Mouse (Mus musculus): ENCODE data around the gene Gm20388. TPM values are rescaled to one million over a fixed set of nuclear protein-coding genes. Genes with fewer than 3 reads are reported as not detected.
A peak's percentile ranks its signal among the peaks of the same experiment; 100 is the strongest.

The Gm20388 gene
- total RNA-seq, 2 experiments from 2014 or later = 4.0 TPM; not detected in 1

DNA sequence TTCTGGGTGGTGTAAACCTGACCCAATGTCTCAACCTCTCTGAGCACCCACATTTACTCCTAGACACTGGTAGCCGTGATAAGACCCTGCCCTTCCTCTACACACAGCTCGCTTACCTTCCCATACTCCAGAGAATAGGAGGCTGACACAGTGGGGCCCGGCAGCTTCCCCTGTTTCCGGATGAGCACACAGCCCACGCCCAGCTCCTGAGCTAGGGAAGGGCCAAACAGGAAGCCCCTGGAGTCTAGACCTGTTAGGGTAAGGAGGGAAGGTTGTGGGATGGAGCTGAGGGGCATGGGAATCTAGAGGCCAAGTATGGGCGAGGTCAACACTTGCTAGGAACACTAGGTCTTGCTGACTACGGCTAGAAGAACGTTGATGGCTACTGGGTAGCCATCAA is 2664.6 kb downstream of the Gm20388 start:
- DNase-seq = no peak

DNA sequence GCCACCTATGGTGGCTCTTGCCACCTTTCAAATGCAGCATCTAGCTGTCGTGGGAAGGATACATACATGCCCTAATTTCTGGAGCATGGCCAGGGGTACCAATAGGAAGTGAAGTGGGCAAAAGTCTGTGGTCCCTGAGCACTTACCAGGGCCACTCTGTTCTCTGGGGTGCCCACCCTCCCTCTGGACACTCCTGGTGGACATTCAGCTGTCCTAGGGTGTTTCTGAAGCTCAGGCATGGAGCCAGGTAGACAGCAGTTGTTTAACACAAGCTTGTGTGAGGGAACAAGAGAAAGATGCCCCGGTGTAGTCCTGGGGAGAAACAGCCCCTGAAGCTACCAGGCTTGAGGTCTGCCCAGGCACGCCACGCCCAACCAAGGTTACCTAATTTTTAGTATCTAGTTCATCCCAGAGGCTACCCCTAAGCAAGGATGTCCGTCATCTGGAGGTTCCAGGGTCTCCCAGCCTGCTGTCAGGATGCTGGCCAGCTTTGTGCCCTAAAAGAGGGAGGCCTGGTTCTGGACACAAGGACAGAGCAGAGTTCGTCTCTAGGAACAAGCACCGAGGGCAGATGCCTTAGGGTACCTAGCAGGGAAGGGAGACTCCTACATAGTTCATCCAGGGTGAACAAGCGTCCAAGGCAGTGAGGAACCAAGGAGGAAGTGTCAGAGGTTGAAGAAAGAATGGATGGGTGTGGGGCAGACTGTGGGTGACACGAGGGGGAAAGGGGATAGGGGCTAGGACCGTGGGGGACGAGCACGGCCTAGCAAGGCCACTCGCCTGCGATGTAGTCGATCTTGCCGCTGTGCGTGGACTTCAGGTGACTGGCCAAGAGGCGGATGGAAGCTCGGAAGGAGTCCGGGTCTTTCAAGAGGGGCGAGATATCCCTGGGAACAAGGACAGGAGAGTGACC is 2665.3 kb downstream of the Gm20388 start:
- peak in 1 of 2 experiments; percentile 33 for DNase-seq

DNA sequence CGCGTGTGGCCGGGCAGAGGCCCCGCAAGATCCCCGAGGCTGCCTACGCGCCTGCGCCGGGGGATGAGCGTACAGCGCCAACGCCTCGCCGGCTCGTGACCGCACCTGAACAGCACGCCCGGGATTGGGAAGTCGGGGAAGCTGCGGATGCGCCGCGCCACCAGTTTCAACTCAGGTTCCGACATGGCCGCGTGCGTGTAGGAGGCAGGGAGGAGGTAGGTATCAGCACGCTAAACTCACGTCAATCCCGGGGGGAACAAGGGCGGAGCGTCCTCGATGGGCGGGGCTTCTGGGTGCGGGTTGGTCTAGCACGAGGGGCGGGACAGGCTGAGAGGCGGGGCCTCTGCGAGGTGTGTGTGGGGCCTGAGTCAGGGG is 2666.0 kb downstream of the Gm20388 start, which contains the start of gene Aprt:
Gene Aprt, minus strand, starts transcription at position 262 of the 375 bp plus-strand sequence.
- peak; percentile 96 to 98 for DNase-seq

DNA sequence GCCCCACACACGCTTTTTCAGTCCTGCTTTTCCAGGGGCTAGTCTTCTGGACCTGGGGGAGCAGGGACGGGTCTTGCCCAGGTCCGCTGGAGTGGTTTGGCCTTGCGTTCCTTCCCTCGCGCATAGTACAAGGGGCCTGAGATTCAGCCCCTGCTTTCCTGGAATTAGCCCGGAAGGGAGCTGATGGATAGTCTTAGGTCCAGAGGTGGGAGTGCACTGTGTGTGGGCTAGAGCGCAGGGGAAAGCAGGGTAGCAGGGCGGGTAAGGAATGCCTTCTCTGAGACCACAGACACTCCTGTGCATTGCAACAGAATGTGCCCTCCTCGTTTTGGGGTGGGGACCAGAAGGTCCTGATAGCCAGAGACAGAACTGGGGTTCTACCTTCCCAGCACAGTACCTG is 2666.5 kb downstream of the Gm20388 start:
- DNase-seq = no peak

DNA sequence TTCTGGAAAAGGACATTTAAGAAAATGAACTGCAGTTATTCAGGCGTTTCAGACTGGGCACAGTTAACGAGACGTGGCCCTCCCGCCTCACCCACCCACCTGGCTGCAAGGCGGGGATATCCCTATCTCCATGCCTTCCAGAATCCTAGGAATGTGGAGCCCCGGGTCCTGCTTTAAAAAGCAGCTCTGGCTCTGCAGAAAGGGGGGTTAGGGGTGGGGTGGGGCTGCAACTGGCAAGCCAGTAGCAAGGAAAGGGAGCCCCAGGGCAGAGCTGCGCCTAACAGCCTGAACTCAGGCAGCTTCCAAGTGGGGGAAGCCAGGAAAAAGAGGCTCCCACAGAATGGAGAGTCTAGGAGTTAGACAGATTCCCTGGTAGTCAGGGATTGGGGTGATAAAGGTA is 2668.6 kb downstream of the Gm20388 start:
- no peak for DNase-seq

DNA sequence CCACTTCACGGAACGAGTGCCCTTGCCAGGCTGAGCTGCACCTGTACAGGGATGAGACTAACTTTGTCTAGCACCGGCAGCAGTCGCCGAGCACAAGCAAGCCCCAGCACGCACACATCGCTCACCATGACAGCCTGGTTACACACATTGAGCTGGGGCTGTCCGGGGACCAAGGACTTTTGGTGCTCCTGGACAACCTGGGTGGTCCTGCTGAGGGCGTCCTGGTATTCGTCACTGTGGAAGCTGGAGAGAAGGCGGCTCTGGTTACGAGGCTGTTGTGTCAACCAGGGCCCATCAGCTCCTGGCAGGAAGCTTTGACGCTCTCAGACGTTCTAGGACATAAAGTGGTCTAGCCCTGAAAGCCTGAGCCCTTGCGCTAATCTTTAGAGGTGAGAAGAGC is 2670.3 kb downstream of the Gm20388 start:
- no peak for DNase-seq

DNA sequence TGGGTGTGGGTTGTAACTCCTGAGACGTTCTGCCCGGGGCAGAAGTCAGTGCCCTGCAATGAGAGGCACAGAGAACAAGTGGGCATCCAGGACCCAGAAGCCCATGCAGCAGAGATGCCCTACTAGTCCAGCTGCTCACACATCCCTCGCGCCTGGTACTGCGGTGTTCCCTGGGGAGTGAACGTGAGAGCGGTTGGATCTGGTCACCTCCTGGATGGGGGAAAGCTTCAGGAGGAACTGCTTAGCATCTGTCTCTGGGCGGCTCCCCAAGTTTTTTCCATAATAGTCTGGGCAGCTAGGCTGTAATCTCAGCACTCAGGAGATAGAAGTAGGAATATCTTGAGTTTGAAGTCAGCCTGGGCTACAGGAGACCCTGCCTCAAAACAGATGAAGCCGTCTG is 2674.3 kb downstream of the Gm20388 start:
- no peak for DNase-seq

DNA sequence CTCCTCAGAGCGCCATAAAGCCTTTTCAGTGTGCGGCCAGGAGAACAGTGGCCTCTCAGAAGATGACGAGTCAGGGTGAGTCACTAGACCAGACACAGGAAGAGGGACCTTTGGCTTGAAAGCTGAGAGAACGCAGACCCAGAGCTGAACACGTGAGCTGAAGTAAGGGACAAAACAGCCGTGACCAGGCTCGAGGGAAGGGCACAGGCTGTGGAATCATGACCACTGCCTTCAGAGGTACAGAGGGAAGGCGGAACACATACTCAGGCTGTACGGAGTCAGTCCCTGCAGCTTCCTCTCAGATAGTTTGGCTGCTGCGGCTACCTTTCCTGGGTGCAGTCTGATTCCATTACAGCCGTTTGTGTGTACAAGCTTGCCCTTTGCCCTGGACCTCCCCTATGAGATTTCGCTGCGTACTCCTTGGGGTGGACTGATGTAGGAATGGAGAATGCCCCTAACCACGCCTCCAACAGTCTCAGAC is 2674.8 kb downstream of the Gm20388 start:
- DNase-seq = no peak

DNA sequence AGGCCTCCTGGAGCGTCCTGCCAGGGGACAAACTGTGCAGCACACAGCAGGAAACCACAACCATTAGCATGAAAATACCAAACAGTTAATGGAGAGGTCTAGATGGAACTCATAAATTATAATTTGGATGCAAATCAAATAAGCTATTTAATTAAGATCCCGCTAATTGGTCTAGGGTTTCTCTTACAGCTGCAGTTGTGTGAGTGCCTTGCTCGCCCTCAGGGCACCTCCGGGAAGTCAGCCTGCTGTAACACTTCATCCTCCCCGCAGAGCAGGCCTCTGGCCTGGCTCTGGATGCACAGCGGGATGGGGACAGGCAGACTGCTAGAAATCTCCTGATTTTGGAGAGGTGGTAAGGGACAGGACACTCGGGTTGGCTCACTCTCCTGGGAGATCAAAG is 2675.5 kb downstream of the Gm20388 start:
- DNase-seq = no peak

DNA sequence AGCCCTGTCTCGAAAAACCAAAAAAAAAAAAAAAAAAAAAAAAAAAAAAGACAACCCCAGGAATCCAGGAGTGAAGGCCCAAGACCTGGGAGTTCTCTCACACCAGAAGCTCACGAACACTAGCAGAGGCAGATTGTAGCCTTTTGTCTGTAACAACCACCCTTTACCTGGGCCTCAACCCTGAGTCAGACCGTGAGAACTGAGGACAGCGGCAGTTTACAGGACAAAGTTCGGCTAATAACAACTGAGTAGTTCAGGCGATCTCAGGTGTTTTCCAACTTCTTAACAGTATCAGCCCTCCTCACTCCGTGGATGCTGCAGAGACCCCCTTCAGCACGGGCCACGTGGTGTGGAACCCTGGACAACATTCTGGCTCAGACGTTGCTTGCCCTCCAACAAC is 2676.1 kb downstream of the Gm20388 start:
- DNase-seq = no peak

DNA sequence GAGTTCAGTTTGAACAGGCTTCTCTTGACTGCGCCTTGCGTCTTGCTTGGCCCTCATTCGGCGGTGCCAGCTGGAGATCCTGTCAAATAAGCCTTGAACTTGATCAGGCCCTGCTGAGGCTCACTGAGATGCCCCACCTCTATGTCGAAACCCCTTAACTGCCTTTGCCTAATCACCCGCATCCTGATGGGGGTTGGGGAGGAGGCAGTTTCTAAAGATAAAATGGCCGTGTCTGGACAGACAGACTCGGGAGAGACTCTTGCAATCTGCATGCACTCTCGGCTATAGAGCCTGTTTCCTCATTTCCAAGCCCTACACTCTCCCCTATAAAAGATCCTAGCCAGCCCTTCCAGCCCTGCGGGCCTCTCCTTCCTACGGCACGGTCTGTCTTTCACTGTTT is 2682.6 kb downstream of the Gm20388 start:
- no peak for DNase-seq

DNA sequence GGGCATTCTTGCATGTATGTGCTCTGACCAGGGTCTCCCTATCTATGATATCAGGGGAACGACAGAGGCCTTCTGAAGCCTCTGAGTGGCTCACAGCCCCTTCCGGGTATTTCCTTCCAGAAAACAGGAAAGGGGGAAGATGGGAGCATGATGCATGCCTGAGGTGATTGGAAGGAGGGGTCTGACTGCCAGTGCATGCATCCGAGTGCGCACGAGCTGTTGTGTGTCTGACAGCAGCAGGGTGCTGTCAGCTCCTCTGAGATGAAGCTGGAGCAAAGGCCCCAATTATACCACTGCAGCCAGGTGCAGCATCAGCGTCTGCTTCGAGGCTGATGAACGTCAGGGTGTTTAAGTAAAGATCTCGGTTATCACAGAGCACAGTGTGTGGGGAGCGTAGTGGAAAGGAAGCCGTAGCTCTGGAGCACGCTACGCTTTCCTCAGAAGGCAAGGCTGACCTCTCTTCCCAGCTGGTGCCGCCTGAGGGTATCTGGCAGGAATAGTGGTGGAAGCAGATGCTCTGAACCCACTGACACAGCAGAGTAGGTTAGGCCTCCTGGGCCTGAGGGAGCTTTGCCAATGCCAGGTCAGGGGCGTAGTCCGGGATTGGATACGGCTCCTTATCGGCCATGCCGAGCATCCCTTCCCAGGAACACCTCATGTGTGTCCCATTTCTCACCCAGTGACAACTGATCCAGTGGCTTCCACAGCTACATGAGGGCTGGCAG is 2683.3 kb downstream of the Gm20388 start:
- no peak for DNase-seq

DNA sequence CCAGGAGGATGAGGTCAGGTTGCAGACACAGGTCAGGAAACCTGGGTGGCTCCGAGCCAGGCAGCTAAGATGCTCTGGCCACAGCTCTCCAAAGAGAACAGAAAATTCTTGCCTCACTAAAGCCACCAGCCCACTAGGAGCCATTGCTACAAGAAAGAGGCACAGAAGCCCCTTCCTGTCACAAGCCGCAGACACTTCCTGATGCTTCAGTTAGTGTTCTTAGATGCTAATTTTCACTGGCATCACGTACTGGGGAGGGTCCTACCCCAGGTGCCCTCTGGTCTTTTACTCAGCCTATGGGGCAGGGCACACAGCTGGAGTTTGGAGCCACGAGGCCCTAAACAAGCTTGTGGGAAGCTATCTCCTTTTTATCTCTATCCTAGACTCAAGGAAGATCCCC is 2685.4 kb downstream of the Gm20388 start:
- DNase-seq = no peak

DNA sequence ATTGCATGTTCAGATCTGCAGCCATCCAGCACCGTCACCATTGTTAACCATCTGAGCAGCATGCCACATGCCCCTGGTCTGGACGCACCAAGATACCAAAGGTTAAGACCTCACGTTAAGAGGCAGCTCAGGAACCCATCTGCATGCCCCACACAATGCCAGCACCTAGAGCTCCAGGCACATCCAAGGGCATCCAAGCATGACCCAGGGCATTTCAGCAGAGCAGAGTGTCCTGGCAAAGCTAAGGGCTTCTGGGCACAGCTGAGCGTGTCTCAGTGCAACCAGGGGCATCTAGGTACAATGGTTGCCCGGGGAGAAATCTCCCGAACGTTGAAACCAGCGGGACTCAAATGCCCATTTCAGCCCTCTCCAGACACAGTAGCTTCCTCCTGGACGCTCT is 2690.0 kb downstream of the Gm20388 start:
- no peak for DNase-seq

DNA sequence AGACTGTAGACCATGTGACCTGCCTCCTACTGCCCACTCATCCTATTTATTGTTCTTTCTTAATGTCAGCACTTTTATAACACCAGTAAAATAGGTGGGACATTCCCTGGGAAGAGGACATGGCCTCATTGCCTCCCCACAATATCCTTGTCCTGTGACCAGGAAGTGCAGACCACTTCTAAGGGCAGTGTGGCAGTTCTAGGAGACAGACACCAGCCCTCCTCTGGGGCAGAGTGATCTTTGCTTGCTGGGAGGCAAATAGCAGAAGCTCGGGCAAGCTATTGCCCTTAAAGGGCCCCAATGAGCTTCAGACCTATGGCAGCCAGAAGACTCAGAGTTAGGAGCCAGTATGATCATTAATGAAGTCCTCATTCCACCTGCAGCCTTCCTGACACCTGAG is 2694.0 kb downstream of the Gm20388 start:
- no peak for DNase-seq

DNA sequence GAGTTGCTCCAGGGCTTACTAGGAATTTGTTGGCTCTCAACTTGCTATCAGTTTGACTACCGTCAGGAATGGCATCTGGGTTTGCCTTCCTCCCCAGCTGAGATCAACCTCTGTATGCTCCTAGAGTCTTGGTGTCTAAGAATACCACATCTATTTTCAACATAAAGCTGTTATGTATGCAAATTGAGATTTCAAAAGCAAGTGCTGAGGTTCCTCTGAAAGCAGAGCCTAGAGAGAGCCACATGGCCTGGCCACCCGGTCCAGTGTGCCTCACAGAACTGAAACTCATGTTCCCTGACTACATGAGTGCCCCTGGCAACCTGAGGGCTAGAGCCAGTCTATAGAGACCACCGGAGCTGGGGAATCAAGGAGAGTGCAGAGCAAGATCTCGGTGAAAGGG is 2694.7 kb downstream of the Gm20388 start:
- no peak for DNase-seq

DNA sequence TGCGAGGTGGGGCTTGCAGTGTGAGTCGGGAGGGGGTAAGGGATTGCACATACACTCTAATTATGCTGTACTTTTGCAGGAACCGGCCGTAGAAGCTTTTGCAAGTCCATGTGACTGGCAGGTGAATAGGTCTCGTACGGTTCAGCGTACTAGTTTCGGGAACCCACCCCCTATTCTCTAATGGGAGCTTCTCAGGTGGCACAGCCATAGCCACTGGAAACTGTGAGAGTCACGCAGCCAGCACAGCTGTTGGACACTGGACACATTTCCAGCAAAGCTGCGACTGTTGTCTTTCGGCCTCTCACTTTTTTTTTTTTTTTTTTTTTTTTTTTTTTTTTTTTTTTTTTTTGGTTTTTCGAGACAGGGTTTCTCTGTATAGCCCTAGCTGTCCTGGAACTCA is 2696.2 kb downstream of the Gm20388 start:
- no peak for DNase-seq

DNA sequence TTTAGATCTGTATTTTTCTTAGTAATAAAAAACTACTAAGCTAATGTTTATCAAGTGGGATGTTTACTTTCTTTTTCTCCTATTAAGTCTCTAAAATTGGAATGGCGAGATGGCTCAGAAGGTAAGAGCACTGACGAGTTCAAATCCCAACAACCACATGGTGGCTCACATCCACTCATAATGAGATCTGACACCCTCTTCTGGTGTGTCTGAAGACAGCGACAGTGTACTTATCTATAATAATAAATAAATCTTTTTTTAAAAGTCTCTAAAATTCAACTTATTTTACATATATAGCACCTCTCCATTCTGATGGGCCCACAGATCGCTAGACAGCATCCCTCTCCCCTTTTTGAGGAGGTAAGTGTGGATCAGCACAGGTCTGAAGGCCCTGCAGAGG is 2699.6 kb downstream of the Gm20388 start:
- no peak for DNase-seq

DNA sequence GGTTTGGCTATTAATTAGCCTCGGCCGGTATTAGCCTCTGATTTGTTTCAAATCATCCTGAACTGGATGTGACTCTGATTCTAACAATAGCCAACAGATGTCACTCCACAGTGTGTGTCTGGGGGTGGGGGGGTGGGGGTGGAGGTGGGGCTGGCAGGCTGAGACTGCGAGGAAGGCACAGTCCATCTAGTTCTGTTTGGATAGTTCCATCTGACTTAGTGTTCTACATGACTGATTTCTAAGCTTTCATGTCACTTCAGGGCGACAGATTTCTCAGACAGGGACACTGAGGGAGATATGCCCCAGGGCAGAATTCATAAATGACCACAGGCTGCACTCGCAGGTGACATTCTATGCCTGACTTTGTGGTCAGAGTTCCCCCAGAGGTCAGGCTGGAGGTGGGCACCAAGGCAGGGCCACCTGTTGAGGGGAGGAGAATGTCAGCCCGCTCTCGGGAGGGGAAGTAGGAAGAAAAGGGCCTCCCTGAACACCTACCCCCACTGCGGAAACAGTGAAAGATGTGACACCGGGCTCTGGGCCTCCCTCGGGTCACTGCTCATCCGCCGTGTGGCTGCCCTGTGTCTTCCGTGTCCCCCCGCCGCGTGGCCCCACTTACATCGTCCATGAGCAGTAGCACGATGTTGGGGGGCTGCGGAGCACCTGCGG is 2700.1 kb downstream of the Gm20388 start:
- no peak for DNase-seq

DNA sequence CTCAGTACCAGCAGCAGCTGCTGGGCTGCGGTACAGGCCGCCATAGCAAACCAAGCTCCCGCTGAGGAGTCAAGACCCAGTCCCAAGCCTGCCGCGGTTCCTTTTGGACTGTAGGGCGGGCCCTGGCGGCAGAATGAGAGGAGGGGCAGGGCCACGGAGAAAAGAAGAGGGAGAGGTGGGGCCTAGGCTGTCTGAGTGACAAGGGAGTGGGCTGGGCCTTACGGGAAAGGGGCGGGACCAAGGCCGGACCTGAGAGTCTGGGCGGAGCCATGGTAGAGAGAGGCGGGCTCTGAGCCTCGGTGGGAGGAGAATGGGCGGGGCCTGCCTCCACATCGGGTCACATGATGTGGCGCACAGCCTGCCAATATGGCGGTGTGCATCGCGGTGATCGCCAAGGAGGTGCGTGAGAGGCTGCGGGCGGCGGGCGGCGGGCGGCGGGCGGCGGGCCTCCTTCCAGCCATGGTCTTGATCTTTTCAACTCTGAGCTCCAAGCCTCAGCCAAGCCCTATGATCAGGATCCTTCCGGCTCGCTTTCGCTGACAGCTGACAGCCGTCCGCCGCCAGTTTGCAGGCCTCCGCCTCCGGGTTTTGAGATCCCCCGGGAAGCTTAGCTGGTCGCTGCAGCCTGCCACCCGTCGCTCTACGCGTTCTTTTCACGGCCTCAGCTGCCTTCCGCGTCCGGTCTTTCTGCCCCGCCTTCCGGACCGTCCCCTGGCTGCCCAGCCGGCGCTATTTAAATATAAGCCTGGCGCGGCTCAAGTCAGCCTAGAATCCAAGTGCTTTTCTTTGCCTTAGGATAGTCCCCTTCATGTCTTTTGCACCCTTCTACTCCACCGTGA is 2700.9 kb downstream of the Gm20388 start, which contains the start of the genes Galns and Trappc2l:
Gene Galns, minus strand, starts transcription at position 169 of the 839 bp plus-strand sequence.
Gene Trappc2l, plus strand, starts transcription at position 346 of the 839 bp plus-strand sequence.
- peak; percentile 97 for DNase-seq

DNA sequence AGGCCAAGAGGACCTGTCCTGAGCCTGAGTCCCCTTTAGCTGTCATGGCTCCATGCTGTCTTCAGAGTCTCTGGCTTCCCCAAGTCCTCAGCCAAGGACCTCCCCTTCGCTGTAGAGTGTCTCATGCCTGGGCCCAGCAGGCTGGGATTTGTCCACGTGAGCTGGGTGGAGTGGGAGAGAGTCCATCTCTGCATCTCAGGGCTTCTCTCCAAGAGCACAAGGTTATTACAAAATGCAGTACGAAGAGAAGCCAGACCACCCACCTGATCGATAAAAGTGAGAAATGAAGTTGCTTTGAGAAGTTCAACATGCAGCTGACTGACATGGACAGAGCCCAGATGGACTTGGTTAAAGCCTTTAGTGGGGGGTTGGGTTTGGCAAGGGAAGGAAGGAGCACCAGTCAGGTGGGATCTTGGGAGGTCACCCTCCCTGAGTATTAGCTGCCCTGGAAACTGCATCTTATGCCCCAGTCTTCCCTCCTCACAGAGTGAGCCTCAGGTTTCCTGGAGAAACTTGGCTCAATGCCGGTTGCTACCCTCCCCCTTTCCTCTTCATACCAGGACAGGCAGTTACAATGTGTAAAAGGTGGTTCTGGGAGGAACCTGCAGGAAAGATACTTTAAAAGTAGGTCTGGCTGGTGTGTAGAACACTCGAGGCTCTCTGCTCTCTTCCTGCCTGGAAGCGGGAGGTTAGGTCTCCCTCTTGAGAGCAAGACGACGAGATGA is 2705.7 kb downstream of the Gm20388 start:
- peak; percentile 44 to 50 for DNase-seq
